Mouse (Mus musculus) frontal cortex, adult (tissue): ENCODE results near the gene Fam69b.

ENCODE experiments used
- ATAC-seq: cut with Nextera tagmentation; 2 replicates; pipeline ENCODE4 v1.9.2; 2017; ENCODE audit warnings: mild to moderate bottlenecking, moderate library complexity, mixed read lengths; ENCODE audit not compliant: low TSS enrichment

Gene Fam69b

DNA sequence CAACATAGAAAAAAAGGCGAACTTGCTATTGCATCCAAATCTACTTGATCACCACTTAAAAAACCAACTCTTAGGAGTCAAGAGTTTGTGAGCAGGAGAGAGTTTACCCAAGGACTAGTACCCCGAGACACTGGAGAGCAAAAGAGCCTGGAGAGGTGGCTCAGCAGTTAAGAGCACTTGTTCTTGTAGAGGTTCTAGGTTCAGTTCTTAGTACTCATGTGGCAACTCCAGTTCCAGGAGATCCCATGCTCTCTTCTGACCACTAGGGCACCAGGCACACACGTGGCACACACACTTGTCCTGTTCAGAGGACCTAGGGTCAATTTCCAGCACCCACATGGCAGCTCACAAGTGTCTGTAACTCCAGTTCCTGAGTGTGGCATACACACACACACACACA is 2.2 kb upstream of the Fam69b start:
- no peak for ATAC-seq

DNA sequence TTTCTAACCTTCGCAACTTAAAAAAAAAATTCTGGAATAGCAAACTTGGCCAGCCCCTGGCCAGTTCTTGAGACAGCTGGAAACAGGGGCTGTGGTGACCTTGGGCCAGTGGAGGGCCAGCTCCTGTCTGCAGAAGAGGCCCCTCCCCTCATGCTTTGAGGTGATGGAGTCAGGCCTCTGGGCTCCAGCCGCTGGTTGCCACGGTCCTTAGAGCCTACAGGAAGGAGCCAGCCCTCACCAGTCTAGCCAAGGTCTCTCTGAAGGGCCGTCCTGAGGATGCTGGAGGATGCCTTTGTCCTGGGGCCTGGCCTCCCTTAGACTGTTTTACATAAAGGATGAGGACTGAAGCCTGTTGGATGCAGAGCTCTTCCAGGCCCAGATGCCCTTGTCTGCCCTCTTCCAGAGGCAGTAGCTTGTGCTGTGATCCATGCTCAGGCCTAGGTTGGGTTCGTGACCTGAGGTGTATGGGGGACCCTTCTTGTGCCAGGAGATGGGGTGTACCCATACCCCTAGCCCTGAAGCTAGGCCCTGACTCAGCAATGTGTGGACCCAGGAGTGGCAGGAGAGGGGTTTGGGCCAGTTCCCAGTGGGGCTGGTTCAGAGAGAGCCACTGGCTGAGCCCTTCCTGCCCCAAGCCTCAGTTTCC is 658 bp downstream of the Fam69b start:
- ATAC-seq: peak; percentile 18; the same call in 1 of the 2 replicates

DNA sequence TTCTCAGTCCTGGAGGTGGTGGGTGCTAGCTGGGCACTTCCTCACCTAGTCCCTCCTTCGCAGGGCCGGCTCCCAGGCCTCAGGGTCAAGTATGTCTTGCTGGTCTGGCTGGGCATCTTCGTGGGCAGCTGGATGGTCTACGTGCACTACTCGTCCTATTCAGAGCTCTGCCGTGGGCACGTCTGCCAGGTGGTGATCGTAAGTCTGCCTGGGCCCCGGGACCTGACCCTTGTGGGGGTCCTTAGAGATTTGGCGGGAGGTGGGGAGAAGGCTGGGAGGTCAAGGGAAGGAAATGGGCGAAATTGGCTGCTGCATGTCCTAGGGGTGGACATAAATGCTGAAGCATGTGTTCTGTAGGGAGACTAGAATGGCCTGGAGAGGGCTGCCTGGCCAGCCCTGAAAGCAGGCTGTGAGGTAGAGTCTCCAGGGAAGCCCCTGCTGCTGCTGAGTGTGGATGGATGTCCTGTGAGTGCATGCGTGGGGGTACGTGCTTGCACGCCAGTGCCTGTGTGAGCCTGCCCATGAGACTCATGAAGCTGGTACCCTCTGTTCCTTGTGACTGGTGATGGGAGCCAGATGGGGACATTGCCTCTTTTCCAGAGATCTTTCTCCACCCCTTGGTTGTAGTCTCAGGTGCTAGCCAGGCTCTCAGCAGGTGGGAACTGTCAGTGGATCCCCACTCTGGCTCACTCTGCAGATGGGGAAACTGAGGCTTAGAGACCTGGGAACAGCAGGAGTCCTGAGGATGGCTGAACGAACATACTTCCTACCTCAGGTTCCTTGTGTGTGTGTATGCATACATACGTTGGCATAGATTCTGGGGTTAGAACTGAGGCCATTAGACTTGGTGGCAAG is 4.5 kb downstream of the Fam69b start:
- no peak for ATAC-seq

DNA sequence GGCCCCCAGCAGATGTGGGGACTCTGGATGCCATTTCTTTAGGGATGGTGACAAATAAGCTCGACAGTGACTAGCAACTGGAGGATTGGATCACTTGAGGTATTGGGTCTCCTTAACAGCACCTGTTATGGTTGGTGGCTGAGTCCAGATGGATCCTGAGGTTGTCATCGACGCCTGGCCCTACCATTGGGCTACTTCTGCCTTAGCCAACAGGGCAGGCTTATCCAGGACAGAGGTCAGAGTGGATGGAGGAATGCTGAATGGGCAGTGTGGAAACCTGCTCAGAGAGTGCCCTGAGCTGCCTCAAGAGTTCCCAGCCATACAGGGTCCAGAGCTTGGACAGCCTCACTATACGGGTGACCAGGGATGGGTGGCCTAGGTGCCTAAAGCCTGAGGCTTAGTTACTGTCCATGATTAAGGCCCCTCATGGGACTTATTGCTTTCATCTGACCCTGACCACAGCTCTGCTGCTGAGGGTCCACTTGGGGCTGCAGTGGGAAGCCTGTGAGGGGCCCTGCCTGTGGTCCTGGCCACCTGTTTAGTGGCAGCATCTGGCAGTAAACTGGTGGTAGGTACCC is 5.8 kb downstream of the Fam69b start:
- no peak for ATAC-seq

DNA sequence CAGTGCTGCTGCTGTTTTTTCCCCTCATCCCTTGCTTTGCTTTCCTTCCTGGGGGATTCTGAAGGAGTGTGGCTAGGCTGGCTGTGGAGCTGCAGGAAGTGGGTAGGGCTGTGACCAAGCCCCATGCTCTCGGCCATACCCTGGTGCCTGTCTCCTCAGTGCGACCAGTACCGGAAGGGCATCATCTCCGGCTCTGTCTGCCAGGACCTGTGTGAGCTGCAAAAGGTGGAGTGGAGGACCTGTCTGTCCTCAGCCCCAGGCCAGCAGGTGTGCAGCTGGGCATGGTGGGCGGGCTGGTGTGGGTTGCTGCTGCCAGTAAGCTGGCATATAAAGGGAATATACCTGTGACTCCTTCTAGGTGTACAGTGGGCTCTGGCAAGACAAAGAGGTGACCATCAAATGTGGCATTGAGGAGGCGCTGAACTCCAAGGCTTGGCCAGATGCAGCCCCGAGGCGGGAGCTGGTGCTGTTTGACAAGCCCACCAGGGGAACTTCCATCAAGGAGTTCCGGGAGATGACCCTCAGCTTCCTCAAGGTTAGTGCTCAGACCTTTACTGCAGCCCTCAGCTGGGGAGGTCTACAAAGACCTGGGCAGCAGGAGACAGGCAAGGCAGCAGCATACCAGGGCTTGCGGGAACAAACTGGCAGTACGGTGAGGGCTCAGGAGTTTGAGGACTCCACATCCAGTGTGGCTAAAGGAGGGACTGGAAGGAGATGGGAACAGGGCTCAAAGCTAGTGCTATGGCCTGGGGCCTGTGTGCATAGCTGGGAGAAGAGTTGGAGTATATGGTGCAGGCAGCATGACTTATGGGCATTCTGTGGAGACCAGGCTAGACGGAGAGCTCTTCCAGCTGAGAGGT is 6.6 kb downstream of the Fam69b start:
- ATAC-seq: no peak

DNA sequence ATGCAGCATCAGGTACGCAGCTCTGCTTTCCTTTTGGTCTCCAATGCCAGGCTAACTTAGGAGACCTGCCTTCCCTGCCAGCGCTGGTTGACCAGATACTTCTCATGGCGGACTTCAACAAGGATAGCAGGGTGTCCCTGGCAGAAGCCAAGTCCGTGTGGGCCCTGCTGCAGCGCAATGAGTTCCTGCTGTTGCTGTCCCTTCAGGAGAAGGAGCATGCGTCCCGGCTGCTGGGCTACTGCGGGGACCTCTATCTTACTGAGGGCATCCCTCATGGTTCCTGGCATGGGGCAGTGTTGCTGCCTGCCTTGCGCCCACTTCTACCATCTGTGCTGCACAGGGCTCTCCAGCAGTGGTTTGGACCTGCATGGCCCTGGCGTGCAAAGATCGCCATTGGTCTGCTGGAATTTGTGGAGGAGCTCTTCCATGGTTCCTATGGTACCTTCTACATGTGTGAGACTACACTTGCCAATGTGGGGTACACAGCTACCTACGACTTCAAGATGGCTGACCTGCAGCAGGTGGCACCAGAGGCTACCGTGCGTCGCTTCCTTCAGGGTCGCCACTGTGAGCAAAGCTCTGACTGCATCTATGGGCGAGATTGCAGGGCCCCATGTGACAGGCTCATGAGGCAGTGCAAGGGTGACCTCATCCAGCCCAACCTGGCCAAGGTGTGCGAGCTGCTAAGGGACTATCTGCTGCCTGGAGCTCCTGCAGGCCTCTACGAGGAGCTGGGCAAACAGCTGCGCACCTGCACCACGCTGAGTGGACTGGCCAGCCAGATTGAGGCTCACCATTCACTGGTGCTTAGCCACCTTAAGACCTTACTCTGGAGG is 7.5 kb downstream of the Fam69b start:
- ATAC-seq: no peak

DNA sequence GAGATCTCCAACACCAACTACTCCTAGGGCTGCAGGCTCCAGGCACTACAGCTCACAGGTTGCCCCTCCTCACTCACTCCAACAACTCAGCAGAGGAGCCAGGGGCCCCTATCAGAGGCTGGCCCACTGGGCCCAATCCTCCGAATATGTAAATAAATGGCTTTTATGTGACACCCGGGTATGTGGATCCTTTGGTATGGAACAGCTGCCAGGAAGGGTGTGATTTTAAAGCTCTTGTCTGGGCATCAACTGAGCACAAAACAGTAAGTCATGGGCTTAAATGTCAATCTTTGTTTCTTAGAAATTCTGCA is 8.0 kb downstream of the Fam69b start:
- no peak for ATAC-seq

DNA sequence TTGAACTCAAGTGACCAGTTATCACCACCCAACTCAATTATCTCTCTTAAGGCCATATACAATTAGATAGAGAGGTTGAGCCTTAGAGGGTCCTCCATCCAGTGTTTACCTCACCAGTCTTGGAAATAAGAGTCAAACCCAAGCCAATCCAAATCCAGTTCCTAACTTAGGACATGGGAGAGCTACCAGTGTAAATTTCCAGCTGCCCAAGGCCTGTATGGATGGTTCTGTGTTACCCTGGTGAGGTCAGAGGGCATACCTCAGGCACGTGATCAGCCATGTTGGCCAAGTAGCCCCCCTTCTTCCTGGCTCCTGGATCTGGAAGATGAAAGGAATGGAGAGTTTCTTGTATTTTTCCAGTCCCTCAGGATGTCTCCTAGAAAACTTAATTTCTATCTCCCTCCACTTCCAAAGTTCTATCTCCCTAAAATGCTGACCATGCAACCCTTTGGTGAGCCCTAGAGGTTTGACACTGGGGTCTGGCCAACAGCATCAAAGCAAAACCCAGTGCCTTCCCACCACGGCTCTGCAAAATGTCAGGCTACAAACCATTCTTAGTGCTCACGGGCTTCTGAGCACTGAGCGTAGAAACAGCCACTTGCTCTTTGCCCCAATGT is 9.2 kb downstream of the Fam69b start:
- no peak for ATAC-seq

DNA sequence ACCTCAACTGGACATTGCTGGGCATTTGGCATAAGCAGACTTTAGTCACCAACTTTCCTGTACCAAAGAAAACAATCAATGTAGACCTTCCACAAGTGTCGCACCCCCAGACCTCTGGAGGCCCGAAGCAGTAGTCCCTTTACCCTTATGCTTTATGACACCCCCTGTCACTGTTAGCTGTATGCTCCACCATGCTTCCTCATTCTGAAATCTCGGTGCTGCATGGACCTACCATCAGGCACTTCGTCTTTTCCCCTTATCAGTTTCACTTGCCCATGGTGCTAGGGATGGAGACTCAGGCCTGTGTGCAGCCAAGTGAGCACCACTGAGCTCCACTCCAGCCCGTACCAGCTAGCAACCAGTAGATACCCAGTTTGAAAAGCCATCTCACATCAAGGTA is 9.8 kb downstream of the Fam69b start:
- ATAC-seq: no peak

DNA sequence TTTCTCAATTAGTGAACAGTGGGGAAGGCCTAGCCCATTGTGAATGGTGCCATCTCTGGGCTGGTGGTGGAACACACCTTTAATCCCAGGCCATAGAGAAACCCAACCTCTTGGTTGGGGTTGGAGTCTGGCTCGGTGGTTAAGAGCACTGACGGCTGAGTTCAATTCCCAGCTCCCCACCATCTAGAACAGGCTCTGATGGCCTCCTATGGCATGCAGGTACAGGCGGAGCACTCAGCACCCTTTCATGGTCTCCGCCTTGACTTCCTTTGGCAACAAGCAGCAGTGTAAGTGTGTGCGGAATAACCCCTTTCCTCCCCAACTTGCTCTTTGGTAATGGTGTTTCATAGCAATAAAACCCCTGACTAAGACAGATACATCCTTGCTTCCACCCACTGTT is 10.3 kb downstream of the Fam69b start:
- no peak for ATAC-seq

DNA sequence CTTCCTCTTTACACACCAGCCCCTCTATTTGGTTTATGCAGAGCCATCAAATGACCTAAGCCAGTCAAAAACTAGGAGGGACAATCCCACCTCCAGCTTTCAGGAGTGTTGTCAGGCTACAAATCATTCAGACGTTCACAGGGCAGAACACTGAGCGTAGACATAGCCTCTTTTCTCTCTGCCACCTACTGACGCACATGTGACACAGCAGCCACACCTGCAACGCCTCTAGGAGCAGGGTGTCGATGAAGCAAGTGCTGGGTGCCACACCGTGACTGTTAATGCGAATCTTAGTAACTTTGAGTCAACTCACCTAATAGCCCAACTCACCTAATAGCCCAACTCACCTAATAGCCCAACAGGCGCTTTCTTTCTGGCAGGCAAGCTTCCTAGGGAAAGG is 10.8 kb downstream of the Fam69b start:
- ATAC-seq: 0 out of 2 replicates have a peak, but pooled peaks have one; percentile 11

DNA sequence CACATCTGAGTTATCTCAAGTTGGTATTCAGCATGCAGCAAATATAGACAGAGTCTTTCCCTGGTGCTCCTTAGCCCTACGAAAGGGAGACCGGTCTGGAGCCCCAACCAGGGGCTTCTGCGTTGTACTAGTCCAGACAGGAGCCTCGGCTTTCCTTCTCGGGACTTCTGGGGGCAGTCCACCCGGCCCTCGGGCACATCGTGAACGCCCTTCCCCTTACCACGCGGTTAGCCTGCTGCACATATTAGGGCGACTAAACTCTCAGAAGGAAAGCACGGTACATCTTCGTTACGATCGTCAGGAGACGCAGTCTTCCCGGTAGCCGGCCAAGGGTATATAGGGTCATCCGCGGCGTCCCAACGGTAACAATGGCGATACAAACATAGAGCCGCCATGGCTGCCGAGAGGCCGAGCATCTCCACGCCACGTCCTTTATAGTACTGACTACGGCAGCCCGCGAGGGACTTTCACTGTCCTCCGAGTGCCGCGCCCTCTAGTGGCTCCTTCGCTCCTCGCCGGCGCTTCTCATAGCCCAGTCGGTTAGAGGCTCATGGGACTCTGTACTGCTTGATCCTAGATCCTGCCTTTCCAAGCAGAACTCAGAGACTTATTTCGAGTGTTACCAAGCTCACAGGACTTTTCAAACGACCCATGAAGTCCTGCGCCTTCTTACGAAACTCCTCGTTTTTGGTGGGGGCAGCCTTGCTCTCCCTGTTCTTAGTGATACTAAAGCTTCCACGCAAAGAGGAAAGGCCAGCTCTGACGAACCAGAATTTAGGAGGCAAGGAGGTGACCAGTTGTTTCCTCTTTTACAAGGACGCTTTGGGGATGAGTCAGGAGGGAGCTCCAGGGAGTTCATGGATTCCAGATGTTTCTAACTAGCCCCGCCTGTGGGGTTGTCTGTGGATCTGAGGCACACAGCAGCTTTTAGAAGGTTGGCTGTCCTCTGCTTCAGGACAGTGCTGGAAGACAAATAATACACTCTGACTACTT is 11.9 kb downstream of the Fam69b start:
- ATAC-seq: peak; percentile 88

DNA sequence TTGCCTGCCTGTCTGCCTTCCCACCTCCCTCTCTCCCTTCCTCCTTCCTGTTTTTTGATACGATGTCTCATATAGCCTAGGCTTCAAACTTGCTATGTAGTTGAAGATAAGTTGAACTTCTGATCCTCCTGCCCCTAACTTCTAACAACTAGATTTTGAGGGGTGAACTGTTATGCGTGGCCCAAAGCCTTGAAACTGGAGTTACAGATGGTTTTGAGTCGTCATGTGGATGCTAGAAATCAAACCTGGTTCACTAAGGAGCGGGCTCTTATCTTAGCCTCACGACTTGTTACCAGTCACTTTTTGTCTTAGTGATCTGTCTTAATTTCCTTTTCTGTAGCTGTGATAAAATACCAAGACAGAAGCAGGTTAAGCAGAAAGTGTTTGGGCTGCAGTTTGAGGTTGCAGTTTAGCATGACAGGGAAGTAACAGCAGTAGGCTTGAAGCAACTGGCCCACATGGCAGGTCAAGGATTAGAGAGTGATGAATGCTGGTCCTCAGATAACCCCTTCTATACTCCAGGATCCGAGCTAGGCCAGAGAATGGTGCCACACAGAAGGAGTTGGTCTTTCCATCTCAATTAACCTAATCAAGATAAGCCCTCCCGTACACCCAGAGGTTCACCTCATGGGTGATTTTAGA is 12.9 kb downstream of the Fam69b start:
- ATAC-seq: no peak

DNA sequence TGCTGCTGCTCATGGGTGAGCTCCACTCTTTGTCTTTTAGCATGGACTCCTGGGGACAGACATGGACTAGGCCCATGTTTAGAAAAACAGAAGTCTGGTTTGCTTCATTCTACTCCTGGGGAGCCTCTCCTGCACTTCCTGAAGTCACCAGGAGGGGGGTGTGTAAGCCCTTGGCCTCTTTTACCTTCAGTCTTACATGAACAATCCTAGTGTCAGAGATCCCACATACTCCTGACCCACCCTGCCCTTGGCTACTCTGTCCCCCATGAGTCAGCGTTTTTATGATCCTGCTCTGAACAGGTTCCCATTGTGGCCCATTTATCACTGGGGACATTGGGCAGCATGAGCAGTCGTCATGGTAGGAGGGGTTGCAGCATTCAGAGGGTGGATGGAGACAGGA is 15.7 kb downstream of the Fam69b start:
- ATAC-seq: no peak

DNA sequence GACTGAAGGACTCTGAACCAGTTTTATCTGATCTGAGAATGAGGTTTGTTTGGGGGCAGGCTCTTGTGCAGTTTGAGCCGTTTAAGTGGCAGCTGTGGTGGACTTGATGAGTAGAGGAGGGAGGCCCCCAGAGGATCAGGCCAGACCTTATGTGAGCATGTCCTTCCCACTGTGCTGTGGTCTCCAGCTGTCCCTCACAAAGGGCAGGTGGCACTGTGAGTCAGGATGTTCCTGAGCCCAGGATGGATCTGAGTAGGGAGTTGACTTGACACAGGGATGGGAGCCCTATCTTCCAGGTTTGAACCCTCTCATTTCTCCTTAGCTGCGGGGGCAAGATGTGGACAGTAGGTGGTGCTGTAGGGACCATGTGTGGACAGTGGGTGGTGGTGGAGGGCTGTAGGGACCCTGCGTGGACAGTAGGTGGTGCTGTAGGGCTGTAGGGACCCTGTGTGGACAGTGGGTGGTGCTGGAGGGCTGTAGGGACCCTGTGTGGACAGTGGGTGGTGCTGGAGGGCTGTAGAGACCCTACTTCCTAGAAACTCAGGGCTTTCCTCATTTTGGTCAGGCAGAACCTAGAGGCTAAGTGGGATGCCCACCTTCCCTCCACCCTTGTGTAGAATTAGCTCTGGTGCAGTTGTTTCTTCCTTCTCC is 18.5 kb downstream of the Fam69b start:
- peak; percentile 98 for ATAC-seq

DNA sequence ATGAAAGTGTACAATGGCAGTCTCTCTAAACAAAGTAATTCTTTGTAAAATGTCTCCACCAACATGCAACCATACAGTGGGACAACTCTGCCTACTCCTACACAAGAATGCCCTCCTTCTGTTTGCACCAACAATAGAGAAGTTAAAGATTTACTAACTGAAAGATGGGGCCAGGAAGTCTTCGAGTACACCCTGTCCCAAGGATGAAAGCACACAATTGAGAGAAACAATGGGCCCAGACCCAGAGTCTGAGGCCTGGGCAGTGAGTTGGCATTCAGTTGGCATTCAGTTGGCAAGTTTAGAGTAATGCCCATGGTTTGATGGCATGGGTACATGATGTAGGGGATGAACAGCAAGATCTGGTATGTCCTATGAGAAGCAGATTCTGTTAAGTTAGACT is 26.4 kb downstream of the Fam69b start:
- ATAC-seq: no peak

DNA sequence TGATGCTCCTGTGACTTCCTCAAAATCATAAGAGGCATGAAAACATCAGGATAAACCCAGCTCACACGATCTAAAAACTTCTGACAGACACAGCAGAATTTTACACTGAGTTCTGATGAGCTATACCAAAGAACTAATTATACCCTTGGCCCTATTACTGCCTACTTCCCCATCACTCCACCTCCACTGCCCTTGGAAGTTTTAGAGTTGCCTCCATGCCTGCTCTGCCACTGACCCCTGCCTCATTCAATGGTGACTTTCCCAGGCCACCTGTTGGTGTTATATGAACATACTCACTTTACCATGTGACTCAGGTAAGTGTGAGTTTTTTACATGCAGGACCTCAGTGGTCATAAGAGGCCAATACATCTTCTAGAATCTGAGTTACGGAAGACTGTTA is 29.2 kb downstream of the Fam69b start:
- ATAC-seq: no peak

DNA sequence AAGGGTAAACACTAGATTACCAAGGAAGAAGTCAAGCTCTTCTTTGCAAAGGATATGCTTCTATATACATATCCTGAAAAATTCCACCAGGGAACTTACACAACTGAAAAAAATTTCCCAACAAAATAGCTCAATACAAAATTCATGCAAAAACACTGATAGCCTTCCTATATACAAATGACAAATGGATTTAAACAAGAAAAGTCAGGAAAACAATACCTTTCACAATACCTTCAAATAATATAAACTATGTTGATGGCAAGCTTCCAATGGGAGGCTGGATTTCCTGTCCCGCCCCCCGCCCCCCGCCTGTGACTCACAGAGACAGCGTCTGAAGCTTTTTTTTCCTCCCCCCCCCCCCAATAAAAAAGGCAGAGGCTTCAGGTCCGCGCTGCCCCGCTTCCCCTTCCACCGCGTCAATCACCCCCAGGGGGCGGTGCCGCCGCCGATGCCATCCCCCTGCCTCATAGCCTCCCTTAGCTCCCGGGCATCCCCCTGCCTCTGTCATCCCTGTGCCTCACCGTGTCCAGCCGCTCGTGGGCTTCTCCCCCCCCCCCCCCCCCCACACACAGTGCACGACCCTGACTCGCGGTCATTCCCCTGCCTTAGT is 33.0 kb downstream of the Fam69b start:
- ATAC-seq: no peak
